Mouse (Mus musculus) forebrain, embryonic 14.5 days (tissue): Measurements from ENCODE around the gene Ints11. TPM values are rescaled to one million over a fixed set of nuclear protein-coding genes. Genes with fewer than 3 reads are reported as not detected.

Source experiments
- ATAC-seq: fragments of 200-750 bp; cut with Nextera tagmentation; 2 replicates; pipeline ENCODE4 v1.8.0; 2017; ENCODE audit warnings: mild to moderate bottlenecking, moderate library complexity
- DNase-seq: peaks from one replicate; pipeline ENCODE4 v3.0.0-alpha.2; 2015; ENCODE audit warnings: low spot score
- H3K27ac ChIP-seq: fragments of 300-500 bp; sonication (generic); 2 replicates; pipeline ENCODE4 v1.5.1; 2014; ENCODE audit warnings: low read depth, mild to moderate bottlenecking, control low read depth, low read length, moderate library complexity
- H3K27me3 ChIP-seq: fragments of 300-500 bp; sonication (generic); replicated peaks from 2 replicates; pipeline ENCODE4 v1.6.1; 2014; ENCODE audit warnings: low read length, control low read depth, mixed read lengths; ENCODE audit not compliant: control insufficient read depth, insufficient read depth
- H3K36me3 ChIP-seq: fragments of 300-500 bp; sonication (generic); 2 replicates; pipeline ENCODE4 v1.6.1; 2014; ENCODE audit warnings: low read length, control low read depth; ENCODE audit not compliant: control insufficient read depth, insufficient read depth
- H3K4me1 ChIP-seq: fragments of 300-500 bp; sonication (generic); 2 replicates; pipeline ENCODE4 v1.6.1; 2014; ENCODE audit warnings: antibody characterized with exemption, low read length, control low read depth; ENCODE audit not compliant: control insufficient read depth, insufficient read depth
- H3K4me2 ChIP-seq: fragments of 300-500 bp; sonication (generic); 2 replicates; pipeline ENCODE4 v1.6.1; 2014; ENCODE audit warnings: mild to moderate bottlenecking, control low read depth, low read length
- H3K4me3 ChIP-seq: fragments of 300-500 bp; sonication (generic); 2 replicates; pipeline ENCODE4 v1.5.1; 2014; ENCODE audit warnings: low read depth, low read length, control low read depth
- H3K9ac ChIP-seq: fragments of 300-500 bp; sonication (generic); 2 replicates; pipeline ENCODE4 v1.6.1; 2014; ENCODE audit warnings: mild to moderate bottlenecking, low read length, control low read depth, moderate library complexity
- H3K9me3 ChIP-seq: fragments of 300-500 bp; sonication (generic); replicated peaks from 2 replicates; pipeline ENCODE4 v1.6.1; 2016; ENCODE audit warnings: low read length, control low read depth, mixed read lengths; ENCODE audit not compliant: control insufficient read depth
- WGBS: fragments of 180-500 bp; shearing (Covaris S2); extraction: QIAGEN DNeasy Blood & Tissue Kit; methylation state at CpG from one replicate; pipeline ENCODE4 v1.1.7; 2014; 5-methylcytosine and 5-hydroxymethylcytosine counted together
- polyA plus RNA-seq: library from polyadenylated mRNA; unstranded; fragments of >200 nt; fragmentation: Nextera tagmentation; extraction: Ambion mirVana; gene quantifications from 2 replicates; pipeline ENCODE4 v1.2.1, GENCODE M21; 2014

Ints11 gene
- polyA plus RNA-seq, 1 experiment from 2014 or later: 102 TPM

DNA sequence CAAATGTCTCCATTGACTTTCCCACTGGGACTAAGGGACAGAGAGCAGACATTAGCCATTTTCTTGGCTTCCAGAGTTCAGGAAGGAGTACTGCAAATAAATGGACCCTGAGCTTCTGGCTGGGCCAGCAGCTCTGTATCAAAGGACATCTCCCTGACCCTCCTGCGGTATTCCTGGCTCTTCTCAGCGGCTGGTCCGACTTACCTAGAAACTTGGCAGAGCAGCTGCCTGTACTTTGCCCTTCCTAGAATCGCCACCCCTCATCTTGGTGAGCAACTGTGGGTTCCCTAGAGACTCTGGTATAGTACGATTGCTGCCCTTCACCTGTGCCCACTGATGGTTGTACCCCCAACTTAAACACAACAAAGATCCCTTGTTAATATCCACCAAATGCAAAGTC, 26.1 kb upstream of the Ints11 start:
- Histone ChIP-seq H3K36me3 (no peaks in the 10 kb centered on the region), H3K9ac (no peak overlapping the region), H3K4me1 (peaks cover 22% of the 10 kb centered on the region), H3K27me3 (0 out of 2 replicates have a peak, but pooled peaks cover 3% of the 10 kb centered on the region), H3K4me2 (no peak overlapping the region), H3K27ac (no peak overlapping the region), H3K4me3 (no peak overlapping the region), H3K9me3 (no peaks in the 10 kb centered on the region)
- 81% methylated on average over 5 of the region's 5 CpGs for WGBS
- no peak for DNase-seq
- no peak for ATAC-seq

DNA sequence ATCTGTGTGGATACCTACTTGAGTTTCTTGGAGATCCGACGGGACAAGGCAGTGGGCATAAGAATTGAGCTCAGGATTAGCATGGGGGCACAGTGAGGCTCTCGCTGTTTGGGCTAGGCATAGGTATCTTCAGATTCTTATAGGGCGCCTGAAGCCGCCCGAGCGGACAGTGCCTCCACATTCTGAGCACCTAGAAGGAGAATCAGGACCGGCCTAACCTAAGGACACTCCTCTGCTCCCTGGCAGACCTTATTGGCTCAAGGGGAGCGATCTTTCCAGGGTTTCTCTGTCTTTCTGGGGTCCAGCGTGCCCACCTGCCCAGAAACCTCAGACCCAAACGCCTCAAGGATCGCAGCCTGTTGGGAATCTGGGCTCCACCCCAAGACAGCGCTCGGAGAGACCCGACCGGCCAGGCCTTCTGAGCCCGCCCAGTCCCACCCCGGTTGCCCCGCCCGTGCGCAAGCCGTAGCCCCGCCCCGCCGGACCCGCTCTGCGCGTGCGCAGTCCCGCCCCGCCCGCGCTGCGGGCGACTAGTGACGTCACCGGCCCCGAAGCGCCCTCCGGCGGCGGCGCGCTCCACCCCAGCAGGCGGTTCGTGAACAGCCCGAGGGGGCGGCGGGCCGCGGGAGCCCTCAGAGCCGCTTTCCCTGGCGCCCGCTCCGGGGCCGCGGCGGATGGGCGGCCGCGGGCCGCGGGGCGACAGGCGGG, 22.3 kb upstream of the Ints11 start, which contains the start of gene Dvl1:
Gene Dvl1 (plus strand): TSS at position 532 of the 708 bp plus-strand sequence.
- Histone ChIP-seq H3K4me2 (peak within 1 kb of the TSS; percentile 94), H3K4me1 (peaks cover 24% of the 10 kb centered on the region), H3K27ac (peak within 1 kb of the TSS; percentile 65), H3K9ac (peak within 1 kb of the TSS; percentile 89), H3K9me3 (no peaks in the 10 kb centered on the region), H3K36me3 (no peaks in the 10 kb centered on the region), H3K4me3 (peak within 1 kb of the TSS; percentile 83), H3K27me3 (no peaks in the 10 kb centered on the region)
- ATAC-seq (peak; percentile 92), DNase-seq (peak; percentile 92)
- WGBS: 4% methylated on average over 35 of the region's 65 CpGs

DNA sequence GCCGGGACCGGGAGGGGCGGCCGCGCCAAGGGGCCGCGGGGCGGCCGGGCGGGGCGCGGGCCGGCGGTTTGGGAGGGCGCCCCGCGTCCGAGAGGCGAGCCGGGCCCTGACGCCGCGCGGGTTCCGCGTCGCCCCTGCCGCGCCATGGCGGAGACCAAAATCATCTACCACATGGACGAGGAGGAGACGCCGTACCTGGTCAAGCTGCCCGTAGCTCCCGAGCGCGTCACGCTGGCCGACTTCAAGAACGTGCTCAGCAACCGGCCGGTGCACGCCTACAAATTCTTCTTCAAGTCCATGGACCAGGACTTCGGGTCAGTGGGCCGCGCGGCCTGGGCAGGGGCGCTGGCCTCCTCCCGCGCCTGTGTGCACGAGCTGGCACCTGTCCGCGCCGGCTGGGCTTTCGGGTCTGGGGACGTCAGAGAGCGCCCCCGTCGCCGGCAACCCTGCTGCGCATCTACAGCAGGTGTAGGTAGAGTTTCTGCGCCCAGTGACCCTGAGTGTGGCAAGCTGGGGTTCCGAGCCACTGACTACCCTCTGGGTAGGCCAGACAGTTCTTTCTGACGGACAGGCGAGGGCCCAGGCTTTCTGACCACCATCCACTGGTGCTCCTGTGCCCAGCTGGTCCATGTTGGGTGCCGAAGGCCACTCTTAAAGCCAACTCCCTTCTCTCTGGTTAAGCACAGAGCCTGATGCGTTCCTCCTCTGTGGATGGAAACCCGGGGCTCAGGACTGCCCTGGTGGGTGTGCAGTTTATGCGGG, 21.6 kb upstream of the Ints11 start:
- Histone ChIP-seq H3K9me3 (no peaks in the 10 kb centered on the region), H3K4me1 (peaks cover 24% of the 10 kb centered on the region), H3K4me3 (peak overlapping the region; percentile 83), H3K27me3 (no peaks in the 10 kb centered on the region), H3K9ac (peak overlapping the region; percentile 89), H3K4me2 (peak overlapping the region; percentile 94), H3K36me3 (no peaks in the 10 kb centered on the region), H3K27ac (peak overlapping the region; percentile 65)
- ATAC-seq (no peak; the same call in none of the 2 replicates), DNase-seq (peak; percentile 23)
- WGBS: 1% methylated on average over 68 of the region's 69 CpGs

- Histone ChIP-seq H3K27me3 (no peaks in the 10 kb centered on the region), H3K4me3 (peak overlapping the region; percentile 83), H3K4me2 (peak overlapping the region; percentile 94), H3K9me3 (no peaks in the 10 kb centered on the region), H3K27ac (no peak overlapping the region), H3K9ac (peak overlapping the region; percentile 89), H3K4me1 (peaks cover 24% of the 10 kb centered on the region), H3K36me3 (peaks cover 5% of the 10 kb centered on the region; the same call in 1 of the 2 replicates)
- 58% methylated on average over 7 of the region's 7 CpGs for WGBS
- DNase-seq: no peak
- ATAC-seq: no peak
These were observed 20.8 kb upstream of the Ints11 start for GRCm38 (mm10) chr4:155848434-155849095.

DNA sequence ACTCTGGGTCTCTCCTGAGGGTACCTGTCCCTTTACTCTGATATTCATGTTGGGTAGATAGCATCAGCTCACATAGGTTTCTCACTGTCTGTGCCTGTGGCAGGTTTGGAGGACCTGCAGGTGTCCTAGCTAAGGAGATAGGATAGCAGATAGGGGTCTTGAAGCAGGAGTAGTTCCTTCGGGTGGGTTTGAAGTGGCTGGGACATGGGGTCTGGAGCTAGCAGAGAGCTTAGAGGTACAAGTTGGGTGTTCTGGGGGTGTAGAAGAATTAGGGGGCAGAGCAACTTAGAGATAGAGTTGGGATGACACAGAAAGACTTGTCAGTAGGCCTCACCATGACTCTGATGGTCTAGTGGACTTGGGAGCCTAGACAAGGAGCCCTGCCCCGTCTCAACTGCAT, 20.0 kb upstream of the Ints11 start:
- Histone ChIP-seq H3K4me2 (peak overlapping the region; percentile 94; the same call in 1 of the 2 replicates), H3K4me1 (peaks cover 24% of the 10 kb centered on the region), H3K9ac (0 out of 2 replicates have a peak overlapping the region, but pooled peaks have one; percentile 89), H3K27me3 (no peaks in the 10 kb centered on the region), H3K36me3 (peaks cover 14% of the 10 kb centered on the region), H3K9me3 (no peaks in the 10 kb centered on the region), H3K4me3 (no peak overlapping the region), H3K27ac (no peak overlapping the region)
- ATAC-seq (no peak), DNase-seq (no peak)
- WGBS: 92% methylated on average over 2 of the region's 2 CpGs

DNA sequence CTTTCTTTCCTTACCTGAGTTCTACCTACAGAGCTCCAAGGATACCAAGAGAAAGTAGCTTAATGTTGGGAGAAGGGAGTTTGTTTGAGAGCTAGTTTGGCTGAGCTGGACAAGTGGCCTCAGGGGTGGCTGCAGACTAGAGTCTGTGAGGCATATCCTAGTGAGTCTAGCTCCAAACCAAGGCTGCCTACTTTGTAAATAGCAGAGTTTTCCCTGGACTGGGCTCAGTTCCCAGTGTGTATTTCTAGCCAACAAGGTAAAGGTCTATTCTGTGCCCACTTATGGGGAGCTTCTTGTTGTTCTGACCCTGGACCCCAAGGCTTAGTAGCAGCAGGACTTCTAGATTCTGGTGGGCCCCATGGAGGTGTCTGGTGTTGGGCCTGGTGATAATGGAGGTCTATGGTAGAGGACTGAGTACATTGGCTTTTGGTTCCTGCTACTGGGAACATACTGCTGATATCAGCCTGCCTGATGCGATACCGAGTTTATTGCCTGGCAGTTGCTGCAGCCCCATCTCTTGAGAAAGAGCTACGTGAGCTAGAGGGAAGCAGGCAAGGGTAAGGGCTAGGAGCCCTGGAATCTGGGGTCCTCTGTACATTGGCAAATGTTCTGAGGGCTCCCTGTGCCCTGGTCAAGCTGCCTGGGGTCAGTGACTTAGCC, 19.4 kb upstream of the Ints11 start:
- Histone ChIP-seq H3K4me3 (no peak overlapping the region), H3K9ac (no peak overlapping the region), H3K27me3 (no peaks in the 10 kb centered on the region), H3K9me3 (no peaks in the 10 kb centered on the region), H3K4me1 (peaks cover 24% of the 10 kb centered on the region), H3K27ac (no peak overlapping the region), H3K4me2 (no peak overlapping the region), H3K36me3 (peaks cover 19% of the 10 kb centered on the region)
- WGBS: 97% methylated on average over 3 of the region's 3 CpGs
- ATAC-seq (no peak), DNase-seq (no peak)

DNA sequence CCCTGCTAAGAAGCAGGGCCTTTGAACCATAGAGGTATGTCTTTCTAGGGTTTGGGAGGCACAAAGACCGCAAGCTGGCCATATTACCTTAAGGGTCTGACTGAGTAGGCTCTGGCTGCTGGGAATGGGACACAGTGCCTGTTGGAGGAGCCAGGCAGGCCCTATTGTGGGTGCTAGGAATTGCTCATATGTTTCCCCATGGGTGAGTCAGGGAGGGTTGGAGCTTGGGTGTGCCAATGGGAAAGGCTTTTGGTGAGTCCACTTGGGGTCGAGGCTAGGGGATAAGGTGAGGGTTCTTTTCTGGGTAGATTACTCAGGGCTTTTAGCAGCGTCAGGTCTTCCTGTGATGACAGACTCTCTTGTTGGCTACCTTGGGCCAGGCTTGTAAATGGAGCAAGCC, 18.0 kb upstream of the Ints11 start:
- H3K4me1 ChIP-seq: peaks cover 24% of the 10 kb centered on the region
- no peak overlapping the region for H3K4me2 ChIP-seq
- H3K36me3 ChIP-seq: peaks cover 33% of the 10 kb centered on the region
- no peak overlapping the region for H3K27ac ChIP-seq
- H3K9ac ChIP-seq: no peak overlapping the region
- no peaks in the 10 kb centered on the region for H3K9me3 ChIP-seq
- ATAC-seq (no peak), DNase-seq (no peak)
- WGBS: 94% methylated on average over 3 of the region's 3 CpGs
- no peak overlapping the region for H3K4me3 ChIP-seq
- no peaks in the 10 kb centered on the region for H3K27me3 ChIP-seq

- Histone ChIP-seq H3K4me1 (peaks cover 19% of the 10 kb centered on the region), H3K4me2 (no peak overlapping the region), H3K9ac (no peak overlapping the region), H3K27ac (no peak overlapping the region), H3K27me3 (no peaks in the 10 kb centered on the region), H3K36me3 (peaks cover 39% of the 10 kb centered on the region), H3K9me3 (no peaks in the 10 kb centered on the region), H3K4me3 (no peak overlapping the region)
- 57% methylated on average over 2 of the region's 2 CpGs for WGBS
- no peak for DNase-seq
- ATAC-seq: no peak
These were observed 17.4 kb upstream of the Ints11 start for GRCm38 (mm10) chr4:155851951-155852411.
